Mouse (Mus musculus): ENCODE results near the gene Jsrp1.
"Not testable (repeated sequence)": the region's sequence is repeated elsewhere in the genome, so short reads cannot be mapped to it uniquely, and the experiment has no call there.

The Jsrp1 gene

GRCm38 (mm10) chr10:80832818-80833217, 19.5 kb upstream of the Jsrp1 start:
- no peak for DNase-seq (ENCODE audit: low spot score)

DNA sequence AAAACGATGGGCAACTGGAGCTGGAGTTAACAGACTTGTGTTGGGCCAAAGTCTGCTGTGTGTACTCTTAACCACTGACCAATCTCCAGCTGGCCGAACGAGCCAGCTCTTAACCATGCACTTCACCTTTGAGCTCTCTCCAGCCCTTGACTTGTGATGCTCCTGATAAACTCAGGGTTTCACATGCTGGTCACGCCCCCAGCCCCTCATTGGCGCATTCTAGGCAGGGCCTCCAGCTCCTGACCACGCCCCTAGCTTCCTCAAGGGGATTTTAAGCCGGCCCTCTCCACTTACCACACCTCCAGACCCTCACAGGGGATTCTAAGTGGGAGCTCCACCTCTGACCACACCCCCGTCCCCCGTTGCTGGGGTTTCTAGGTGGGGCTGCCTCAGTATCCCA, 17.8 kb upstream of the Jsrp1 start:
- no peak for DNase-seq (ENCODE audit: low spot score)

DNA sequence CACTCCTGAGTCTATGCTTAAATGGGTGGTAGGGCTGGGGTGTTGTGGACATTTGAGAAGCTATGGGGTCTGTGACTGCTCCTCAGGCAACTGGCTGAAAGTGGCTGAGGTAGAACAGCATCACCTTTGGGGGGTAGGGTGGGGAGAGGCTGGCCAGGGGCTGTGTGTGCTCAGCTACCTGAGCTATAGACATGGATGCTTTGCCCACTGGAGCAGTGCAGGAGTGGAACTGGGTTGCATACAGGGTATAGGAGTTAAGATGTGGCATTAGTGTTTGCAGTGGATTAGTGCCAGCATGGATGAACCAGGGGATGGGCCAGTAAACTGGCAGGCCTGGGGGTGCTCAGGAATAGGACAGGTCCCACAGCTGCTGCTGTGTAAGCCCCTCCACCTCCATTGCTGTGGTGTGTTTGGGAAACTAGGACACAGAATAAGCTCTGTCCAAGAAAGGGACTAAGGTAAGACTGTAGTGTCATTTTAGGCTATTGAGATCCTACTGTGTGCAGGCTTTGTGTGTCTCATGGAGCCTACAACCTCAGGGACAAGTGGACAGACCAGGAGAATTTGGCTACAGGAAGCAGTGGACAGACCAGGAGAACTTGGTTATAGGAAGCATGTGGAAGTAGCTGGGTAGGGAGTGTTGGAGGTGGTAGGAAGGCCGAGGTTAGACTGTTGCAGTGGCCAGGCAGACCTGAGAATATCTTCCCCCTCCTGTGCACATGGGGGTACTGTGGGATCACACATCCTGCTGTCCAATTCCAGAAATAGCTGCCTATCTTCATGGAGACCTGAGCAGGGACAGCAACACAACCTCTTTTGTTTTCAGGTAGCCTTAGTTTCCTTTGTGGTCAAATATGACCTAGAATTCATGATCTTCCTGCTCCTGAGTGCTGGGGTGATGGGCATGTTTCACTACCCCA, 16.3 kb upstream of the Jsrp1 start:
- no peak for DNase-seq (ENCODE audit: low spot score)

- DNase-seq (ENCODE audit: low spot score): not testable (repeated sequence)
Measured at GRCm38 (mm10) chr10:80828587-80828986, 15.3 kb upstream of the Jsrp1 start.

- DNase-seq (ENCODE audit: low spot score): no peak
Measured at GRCm38 (mm10) chr10:80827870-80828420, 14.6 kb upstream of the Jsrp1 start.

GRCm38 (mm10) chr10:80827063-80827869, 14.0 kb upstream of the Jsrp1 start:
- DNase-seq (ENCODE audit: low spot score): no peak

DNA sequence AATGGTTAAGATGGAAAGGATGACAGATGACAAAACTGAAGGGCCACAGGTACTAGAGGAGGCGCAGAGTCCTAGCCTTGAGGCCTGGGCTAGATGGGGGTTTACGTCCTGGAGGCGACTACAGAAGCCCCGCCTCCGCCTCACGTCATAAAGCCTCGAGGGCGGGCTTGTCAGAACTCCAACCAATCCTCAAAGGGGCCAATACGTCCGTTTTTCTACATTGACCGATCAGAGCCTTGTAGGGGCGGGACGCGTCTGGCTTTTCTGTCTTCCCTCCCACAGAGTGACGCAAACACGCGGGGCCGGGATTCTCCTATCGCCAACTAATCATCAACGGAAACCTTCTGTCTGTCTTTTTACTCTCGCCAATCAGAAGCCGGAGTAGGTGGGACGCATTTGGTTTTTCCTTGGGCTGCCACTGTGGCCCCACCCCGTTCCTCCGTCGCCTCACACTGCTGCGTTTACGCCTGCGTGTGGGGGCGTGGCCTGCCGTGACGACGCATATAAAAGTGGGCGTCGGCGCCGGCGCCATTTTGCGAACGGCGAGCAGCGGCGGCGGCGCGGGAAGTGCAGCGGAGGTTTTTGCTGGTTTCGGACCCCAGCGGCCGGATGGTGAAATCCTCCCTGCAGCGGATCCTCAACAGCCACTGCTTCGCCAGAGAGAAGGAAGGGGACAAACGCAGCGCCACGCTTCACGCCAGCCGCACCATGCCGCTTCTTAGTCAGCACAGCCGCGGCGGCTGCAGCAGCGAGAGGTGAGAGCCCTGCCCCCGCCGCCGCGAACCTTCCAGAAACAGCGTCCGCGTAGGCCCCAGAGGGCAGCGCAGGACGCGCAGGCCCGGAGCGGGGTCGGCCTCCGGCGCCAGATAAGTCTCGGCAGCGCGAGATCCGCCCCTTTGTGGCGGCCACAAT, 13.1 kb upstream of the Jsrp1 start, which contains the start of gene Oaz1:
Gene Oaz1, plus strand, starts transcription at position 506 of the 912 bp plus-strand sequence.
- DNase-seq (ENCODE audit: low spot score): peak; percentile 96

DNA sequence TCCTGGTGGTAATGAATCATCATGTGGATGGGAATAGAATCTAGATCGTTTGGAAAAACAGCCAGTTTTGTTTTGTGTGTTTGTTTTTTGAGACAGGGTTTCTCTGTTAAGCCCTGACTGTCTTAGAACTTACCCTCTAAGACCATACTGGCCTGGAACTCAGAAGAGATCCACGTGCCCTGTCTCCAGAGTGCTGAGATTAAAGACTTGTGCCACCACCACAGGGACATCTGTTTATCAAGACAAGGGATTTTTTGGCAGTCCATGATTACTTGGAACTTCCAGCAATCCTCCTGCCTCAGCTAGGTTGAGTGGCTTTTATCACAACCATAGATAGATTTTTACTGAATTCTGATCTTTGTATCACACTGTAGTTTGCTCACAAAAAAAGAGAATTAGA, 11.5 kb upstream of the Jsrp1 start:
- DNase-seq (ENCODE audit: low spot score): no peak

DNA sequence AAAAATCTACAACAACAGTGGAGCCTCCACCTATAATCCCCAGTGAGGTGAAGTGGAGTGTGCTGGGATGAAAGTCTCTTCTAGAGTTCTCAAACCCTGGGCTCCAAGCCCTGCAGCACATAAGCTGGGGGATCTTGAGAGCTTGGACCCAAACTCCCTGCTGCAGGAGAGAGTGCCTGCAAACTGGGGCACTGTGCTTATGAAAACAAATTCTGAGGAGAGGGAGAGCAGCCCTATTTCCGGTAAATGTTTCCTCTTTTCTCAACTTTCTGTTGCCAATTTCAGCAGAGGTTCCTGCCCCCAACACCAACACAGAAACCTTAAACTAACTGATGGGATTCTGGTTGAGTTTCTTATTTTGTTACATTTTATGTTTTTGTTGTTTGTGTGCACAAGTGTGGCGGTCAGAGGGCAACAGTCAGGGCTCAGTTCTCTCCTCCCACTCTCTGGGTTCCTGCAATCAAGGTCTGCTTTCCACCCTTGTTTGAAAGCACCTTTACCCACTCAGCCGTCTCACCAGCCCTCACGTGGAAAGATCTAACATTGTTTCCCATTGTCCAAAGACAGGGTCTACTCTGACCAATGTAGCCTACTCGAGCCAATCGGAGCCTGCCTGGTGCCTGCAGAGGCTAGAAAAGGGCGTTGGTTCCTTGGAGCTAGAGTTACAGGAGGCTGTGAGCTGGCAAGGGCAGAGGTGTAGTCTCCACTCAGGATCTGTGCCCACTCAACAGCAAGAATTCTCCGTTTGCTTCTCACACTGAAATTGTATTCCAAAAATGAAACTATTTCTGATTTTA, 10.7 kb upstream of the Jsrp1 start:
- DNase-seq (ENCODE audit: low spot score): no peak

DNA sequence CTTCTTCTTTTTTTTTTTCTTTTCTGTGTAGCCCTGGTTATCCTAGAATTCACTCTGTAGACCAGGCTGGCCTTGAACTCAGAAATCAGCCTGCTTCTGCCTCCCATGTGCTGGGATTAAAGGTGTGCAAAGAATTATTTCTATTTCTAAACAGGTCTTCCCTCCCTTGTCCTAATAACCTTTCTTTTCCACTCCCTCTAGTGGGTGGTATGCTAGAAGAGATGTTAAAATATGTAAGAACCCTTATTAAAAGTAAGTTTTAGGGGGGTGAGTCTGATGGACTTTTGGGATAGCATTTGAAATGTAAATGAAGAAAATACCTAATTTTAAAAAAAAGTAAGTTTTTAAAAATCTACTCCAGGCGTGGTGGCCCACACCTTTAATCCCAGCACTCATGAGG, 10.0 kb upstream of the Jsrp1 start:
- no peak for DNase-seq (ENCODE audit: low spot score)

DNA sequence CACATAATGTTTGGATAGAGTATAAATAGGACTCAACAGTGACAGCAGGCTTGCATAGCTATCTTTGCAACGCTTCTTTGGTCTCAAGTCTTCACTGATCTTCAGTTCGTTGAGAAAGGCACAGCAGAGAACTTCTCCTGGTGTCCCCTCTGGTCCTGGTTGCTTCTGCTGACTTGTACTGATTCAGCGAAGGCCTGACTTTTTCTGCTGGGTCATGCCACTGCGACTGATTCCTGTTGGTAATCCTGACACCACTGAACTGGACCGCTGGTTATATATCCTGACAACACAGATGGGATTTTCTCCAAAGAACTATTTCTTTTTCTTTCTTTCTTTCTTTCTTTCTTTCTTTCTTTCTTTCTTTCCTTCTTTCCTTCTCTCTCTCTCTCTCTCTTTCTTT, 9.2 kb upstream of the Jsrp1 start:
- no peak for DNase-seq (ENCODE audit: low spot score)

- DNase-seq (ENCODE audit: low spot score): no peak
Measured at GRCm38 (mm10) chr10:80821991-80822390, 8.7 kb upstream of the Jsrp1 start.

DNA sequence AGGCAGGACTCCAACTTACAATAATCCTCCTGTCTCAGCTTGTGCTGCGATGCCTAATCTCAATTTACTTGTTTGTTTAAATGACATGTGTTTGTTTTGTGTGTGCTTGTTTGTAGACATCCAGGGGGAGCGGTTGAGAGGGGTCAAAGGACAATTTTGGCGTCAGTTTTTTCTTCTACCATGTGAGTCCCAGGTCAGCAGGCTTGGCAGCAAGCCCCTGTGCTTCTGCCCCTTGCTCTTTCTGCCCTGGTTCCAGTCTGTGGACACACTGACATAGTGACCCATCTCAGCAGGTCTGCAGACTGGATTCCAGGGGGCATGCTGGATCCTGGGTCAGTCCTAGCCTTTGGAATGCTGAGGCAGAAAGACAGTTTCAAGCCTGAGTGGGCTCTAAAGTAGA, 6.1 kb upstream of the Jsrp1 start:
- no peak for DNase-seq (ENCODE audit: low spot score)

- DNase-seq (ENCODE audit: low spot score): peak; percentile 61
Measured at GRCm38 (mm10) chr10:80818599-80819281, 5.4 kb upstream of the Jsrp1 start.

DNA sequence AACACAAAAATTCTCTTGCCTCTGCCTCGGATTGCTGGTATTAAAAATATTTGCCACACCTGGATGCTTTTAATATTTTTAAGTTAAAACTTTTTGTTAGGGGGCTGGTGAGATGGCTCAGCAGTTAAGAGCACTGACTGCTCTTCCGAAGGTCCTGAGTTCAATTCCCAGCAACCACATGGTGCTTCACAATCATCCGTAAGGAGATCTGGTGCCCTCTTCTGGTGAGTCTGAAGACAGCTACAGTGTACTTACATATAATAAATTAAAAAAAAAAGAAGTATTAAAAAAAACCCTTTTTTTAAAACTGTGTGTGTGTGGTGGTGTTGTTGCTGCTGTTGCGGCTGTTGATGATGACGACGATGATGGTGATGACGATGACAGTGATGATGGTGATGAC, 4.7 kb upstream of the Jsrp1 start:
- DNase-seq (ENCODE audit: low spot score): not testable (repeated sequence)

GRCm38 (mm10) chr10:80817164-80817563, 3.9 kb upstream of the Jsrp1 start:
- DNase-seq (ENCODE audit: low spot score): no peak

DNA sequence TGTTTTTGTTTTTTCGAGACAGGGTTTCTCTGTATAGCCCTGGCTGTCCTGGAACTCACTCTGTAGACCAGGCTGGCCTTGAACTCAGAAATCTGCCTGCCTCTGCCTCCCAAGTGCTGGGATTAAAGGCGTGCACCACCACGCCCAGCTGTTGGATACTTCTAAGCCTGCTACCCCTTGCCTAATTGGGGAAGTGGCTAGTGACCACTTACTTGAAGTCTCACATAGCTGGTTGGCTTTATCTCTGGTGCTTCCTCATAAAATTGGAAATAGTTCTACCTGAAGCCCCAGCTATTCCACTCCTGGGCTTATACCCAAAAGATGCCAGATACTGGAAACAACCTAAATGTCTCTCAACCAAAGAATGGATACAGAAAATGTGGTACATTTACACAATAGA, 3.0 kb upstream of the Jsrp1 start:
- not testable (repeated sequence) for DNase-seq (ENCODE audit: low spot score)

- DNase-seq (ENCODE audit: low spot score): no peak
Measured at GRCm38 (mm10) chr10:80814800-80815199, 1.5 kb upstream of the Jsrp1 start.

DNA sequence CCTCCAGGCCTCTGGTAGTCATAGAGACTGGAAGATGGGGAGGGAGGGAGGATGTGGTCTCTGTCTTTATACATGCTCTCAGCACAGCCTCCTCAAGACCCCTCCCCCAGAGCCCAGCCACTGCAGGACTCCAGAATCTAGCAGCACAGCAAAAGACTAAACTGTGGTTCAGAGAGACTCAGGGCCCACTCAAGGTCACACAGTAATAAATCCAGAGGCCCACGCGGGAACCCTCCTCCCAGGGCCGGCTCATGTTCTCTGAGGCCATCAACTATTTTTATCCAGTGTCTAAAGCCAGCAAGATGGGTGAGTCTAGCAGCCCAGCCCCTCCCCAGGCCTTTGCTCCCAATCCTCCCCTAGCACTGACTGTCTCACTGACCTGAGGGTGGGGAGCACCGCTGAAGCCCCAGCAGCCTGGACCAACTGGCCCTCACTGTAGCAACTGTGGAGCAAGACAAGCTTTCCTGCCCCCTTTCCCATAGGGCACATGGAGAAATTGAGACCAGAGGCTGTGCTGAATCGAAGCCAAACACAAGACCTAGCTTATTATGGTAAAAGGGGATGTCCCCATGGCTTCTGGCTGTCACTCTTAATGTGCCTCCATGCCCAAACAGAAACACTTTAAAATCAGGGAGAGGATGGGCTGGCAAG, 782 bp downstream of the Jsrp1 start:
- no peak for DNase-seq (ENCODE audit: low spot score)

DNA sequence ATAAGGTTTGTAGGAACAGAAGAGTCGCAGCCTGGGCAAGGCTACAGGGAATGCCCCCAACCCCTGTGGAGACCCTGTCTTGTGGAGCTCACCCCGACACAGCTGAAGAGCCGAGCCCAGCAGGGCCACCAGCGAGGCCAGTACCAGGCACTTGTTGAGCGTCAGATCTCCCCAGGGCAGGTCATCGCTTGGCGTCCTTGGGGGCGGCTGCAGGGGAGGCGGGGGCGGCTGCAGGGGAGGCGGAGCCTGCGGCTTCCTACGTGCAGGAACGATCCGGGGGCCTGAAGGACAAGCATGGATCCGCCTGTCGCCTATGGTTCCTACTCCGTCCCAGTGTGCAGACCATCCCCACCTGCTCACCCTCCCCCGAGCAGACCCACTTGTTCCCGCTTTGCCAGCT, 3.2 kb downstream of the Jsrp1 start:
- no peak for DNase-seq (ENCODE audit: low spot score)
